Mouse (Mus musculus) heart, adult 2 months (tissue): ENCODE measurements around the gene Ssh3.

ENCODE experiments used
- CTCF ChIP-seq: fragments of 200-600 bp; IDR thresholded peaks from 2 replicates; pipeline ENCODE4 v1.8.1; 2022; ENCODE audit warnings: antibody characterized with exemption, mild to moderate bottlenecking, moderate library complexity
- EP300 ChIP-seq: fragments of 200-500 bp; IDR thresholded peaks from 2 replicates; pipeline ENCODE4 v1.6.1; 2011; ENCODE audit warnings: low read depth, low read length, control low read depth; ENCODE audit not compliant: insufficient read depth
- POLR2A ChIP-seq: fragments of 200-500 bp; IDR thresholded peaks from 2 replicates; pipeline ENCODE4 v1.6.1; 2011; ENCODE audit warnings: mild to moderate bottlenecking, low read depth, low read length, control low read depth; ENCODE audit not compliant: insufficient read depth

DNA sequence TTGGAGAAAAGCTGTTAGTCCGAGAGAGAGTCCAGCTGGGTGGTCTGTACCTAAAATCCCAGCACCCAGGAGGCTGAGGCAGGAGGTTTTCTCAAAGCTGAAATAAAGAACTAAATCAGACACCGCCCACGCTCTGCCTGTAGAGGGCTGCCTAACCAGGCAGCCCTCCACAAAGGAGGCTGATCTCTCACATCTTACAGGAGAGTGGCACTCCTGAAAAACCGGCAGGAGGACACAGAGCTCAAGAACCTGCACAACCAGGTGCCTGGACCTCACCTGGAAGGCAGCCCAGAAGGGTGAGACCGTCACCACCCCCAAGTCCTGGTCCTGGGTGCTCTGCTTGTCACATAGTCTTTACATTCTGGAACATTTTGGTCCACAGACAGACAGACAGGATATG, 28.9 kb upstream of the Ssh3 start:
- TF ChIP-seq POLR2A: no peak
- TF ChIP-seq CTCF: no peak
- no peak for TF ChIP-seq EP300
